Mouse (Mus musculus) cerebellum, postnatal 4 days (tissue): ENCODE data around the gene Prr5l.

ENCODE experiments used
- DNase-seq, 2 experiments: peaks; one replicate each; pipeline ENCODE4 v3.0.0; 2022; ENCODE audit warnings: low spot score in 2 of 2, mixed read lengths in 1 of 2

Gene Prr5l

GRCm38 (mm10) chr2:101665058-101665702, 217.6 kb downstream of the Prr5l start:
- peak; percentile 53 to 83 for DNase-seq
